Mouse (Mus musculus): ENCODE results near the gene Wfdc1.

DNA sequence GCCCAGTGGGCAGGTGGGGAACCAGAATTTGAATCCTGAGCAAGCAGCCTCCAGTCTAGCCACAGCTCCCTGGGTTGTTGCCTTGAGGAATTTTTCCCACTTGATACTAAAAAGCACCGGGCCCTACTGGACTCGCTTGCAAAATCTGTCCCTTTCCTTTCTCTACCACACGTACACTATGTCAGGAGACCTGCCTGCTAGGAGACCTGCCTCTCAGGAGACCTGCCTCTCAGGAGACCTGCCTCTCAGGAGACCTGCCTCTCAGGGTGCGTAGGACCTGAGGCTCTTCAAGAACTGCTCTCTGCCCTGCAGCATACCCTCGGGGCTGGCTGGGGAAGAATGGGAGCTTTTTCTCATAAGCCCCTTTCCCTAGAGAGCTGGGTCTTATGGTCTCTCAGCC, 47.3 kb downstream of the Wfdc1 start:
- no peak for TF ChIP-seq CTCF (IDR thresholded peaks at IDR 0.05; ENCODE audit: control insufficient read depth, insufficient read depth, insufficient replicate concordance, low read depth, low read length)
- no peak for TF ChIP-seq POLR2A (IDR thresholded peaks at IDR 0.05; ENCODE audit: control insufficient read depth, low read depth, low read length)
